Mouse (Mus musculus): ENCODE data around the gene Atp2a3.

Gene Atp2a3

GRCm38 (mm10) chr11:72954216-72954615, 6.8 kb upstream of the Atp2a3 start:
- no peak for DNase-seq (ENCODE audit: extremely low spot score)

- DNase-seq (ENCODE audit: extremely low spot score): no peak
These were observed 5.5 kb upstream of the Atp2a3 start for GRCm38 (mm10) chr11:72955339-72955974.

- no peak for DNase-seq (ENCODE audit: extremely low spot score)
These were observed 3.7 kb upstream of the Atp2a3 start for GRCm38 (mm10) chr11:72957318-72957717.

- DNase-seq (ENCODE audit: extremely low spot score): no peak
These were observed 867 bp upstream of the Atp2a3 start for GRCm38 (mm10) chr11:72959924-72960679.

- DNase-seq (ENCODE audit: extremely low spot score): no peak
These were observed 272 bp upstream of the Atp2a3 start for GRCm38 (mm10) chr11:72960723-72961071.

GRCm38 (mm10) chr11:72962378-72962777, 1.4 kb downstream of the Atp2a3 start:
- no peak for DNase-seq (ENCODE audit: extremely low spot score)

GRCm38 (mm10) chr11:72963058-72963788, 2.3 kb downstream of the Atp2a3 start:
- no peak for DNase-seq (ENCODE audit: extremely low spot score)

- DNase-seq (ENCODE audit: extremely low spot score): no peak
These were observed 2.9 kb downstream of the Atp2a3 start for GRCm38 (mm10) chr11:72963789-72964294.

- DNase-seq (ENCODE audit: extremely low spot score): no peak
These were observed 14.1 kb downstream of the Atp2a3 start for GRCm38 (mm10) chr11:72974995-72975503.

- DNase-seq (ENCODE audit: extremely low spot score): no peak
These were observed 21.5 kb downstream of the Atp2a3 start for GRCm38 (mm10) chr11:72982516-72982915.

- DNase-seq (ENCODE audit: extremely low spot score): no peak
These were observed 22.3 kb downstream of the Atp2a3 start for GRCm38 (mm10) chr11:72983283-72983682.

GRCm38 (mm10) chr11:72986745-72987144, 25.8 kb downstream of the Atp2a3 start:
- no peak for DNase-seq (ENCODE audit: extremely low spot score)

GRCm38 (mm10) chr11:72987234-72987633, 26.3 kb downstream of the Atp2a3 start:
- no peak for DNase-seq (ENCODE audit: extremely low spot score)

GRCm38 (mm10) chr11:72987807-72988206, 26.8 kb downstream of the Atp2a3 start:
- no peak for DNase-seq (ENCODE audit: extremely low spot score)

- no peak for DNase-seq (ENCODE audit: extremely low spot score)
These were observed 28.1 kb downstream of the Atp2a3 start for GRCm38 (mm10) chr11:72989044-72989443.

- DNase-seq (ENCODE audit: extremely low spot score): no peak
These were observed 29.7 kb downstream of the Atp2a3 start for GRCm38 (mm10) chr11:72990688-72991087.

- no peak for DNase-seq (ENCODE audit: extremely low spot score)
These were observed 31.0 kb downstream of the Atp2a3 start for GRCm38 (mm10) chr11:72991961-72992360.

- DNase-seq (ENCODE audit: extremely low spot score): no peak
These were observed 35.4 kb downstream of the Atp2a3 start for GRCm38 (mm10) chr11:72996346-72996745.

GRCm38 (mm10) chr11:72996781-72997180, 35.8 kb downstream of the Atp2a3 start:
- DNase-seq (ENCODE audit: extremely low spot score): no peak

GRCm38 (mm10) chr11:72997529-72998326, 36.8 kb downstream of the Atp2a3 start:
- no peak for DNase-seq (ENCODE audit: extremely low spot score)

GRCm38 (mm10) chr11:72998771-72999170, 37.8 kb downstream of the Atp2a3 start, which contains the start of gene P2rx1:
Gene P2rx1, plus strand, starts transcription at chr11:72999103.
- DNase-seq (ENCODE audit: extremely low spot score): no peak
